Mouse (Mus musculus) CD4-positive, CD25-positive, alpha-beta regulatory T cell, adult 9 weeks (primary cell): ENCODE measurements around the gene BC030499. TPM values are rescaled to one million over a fixed set of nuclear protein-coding genes. Genes with fewer than 3 reads are reported as not detected.

ENCODE experiments used
- polyA plus RNA-seq: library from polyadenylated mRNA; unstranded; fragments of 100-300 nt; shearing (Covaris generic); gene quantifications from one replicate; pipeline ENCODE4 v1.2.1, GENCODE M21; 2017

The BC030499 gene
- 0.38 TPM for polyA plus RNA-seq

DNA sequence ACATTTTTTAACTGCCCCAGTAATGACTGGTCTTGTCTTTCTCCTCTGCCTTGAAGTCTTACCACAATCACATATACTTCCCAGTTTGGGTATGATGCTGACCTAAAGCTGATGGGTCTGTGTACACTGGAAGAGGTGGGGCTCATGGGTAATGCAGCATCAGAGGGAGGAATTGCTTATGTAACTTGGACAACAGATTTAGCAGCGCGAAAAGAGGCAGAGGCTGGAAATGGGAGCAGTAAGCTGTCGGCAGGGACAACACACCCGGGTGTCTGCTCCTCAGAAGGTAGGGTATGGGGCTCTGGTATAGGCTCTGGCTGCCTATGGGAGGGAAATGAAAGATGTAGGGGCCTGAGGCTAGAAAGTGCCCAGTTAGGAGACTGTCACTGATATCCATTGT lies at the start of gene BC030499:
Gene BC030499, plus strand, starts transcription at position 188 of the 400 bp plus-strand sequence.

DNA sequence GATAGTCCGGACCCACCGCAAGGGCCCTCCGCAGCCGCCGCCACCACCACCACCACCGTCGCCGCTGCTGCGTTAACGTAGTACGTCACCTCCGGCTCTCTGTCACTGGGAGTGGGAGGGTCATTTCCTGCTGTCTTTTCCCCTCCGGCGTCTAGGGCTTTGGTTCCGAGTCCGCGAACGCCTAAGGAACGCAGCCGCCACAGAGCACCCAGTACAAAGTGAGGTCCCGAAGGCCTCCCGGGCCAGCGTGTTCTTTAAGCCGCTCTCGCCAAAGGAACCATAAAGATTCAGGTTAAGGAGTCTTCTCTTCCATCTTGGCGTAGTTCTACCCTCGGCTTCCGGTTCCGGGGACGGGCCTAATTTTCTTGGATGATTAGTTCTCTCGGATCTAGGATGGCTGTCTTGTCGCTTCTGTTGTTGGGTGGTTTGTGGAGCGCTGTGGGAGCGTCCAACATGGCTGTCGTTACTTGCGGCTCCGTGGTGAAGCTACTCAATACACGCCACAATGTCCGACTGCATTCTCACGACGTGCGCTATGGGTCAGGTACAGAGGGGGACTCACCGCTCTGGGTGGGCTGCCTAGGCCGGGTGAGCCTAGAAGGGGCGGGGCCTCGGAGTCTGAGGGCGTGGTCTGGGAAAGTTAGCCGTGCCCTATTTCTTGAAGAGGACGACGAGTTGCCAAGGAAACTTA lies 44.9 kb upstream of the BC030499 start, which contains the start of the genes Sdf2 and Supt6:
Gene Sdf2, plus strand, starts transcription at position 120 of the 691 bp plus-strand sequence.
Gene Supt6, minus strand, starts transcription at position 361 of the 691 bp plus-strand sequence.

DNA sequence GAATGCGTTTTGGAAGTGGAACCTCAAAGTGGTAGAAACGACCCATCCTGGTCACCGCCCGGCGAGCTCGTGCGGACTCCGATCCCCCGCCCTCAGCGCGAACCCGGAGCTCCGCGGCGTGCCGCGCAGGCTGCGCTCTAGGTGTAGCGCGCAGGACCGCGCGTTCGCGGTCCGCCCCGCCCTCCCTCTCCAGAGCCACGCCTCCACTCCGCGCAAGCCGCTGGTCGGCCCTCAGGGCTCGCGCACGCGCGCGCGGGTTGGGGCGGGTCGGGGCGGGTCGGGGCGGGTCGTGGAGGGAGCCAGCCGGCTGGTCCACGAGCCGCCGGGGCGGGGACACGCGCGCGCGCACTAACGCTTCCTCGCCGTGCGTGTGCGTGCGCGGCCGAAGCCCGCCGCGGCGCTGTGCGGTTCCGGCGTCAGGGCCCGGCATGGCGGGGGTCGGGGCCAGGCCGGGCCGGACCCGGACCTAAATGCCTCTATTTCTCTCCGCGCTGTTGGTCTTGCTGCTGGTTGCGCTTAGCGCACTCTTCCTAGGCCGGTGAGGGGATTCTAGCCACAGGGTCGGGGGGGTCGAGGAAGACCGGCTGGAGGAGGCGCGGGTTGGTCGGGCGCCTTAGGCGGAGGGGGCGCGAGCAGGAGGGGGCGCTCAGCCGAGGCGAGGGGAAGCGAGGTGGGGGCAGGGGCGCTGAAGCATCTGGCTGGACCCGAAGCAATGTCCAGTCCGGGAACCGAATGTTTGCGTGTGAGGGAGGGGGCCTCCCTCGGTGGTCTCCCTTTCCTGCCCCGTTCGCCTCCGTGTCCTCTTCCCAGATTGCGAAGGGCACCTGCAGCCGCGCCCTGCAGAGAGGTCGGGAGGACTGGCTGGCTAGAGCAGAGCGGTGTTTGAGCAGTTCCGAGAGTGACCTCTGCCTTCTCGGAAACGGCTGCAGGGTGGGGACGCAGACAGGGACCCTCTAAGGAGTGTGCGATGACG lies 29.0 kb upstream of the BC030499 start, which contains the start of gene 2610507B11Rik:
Gene 2610507B11Rik, plus strand, starts transcription at position 373 of the 973 bp plus-strand sequence.

DNA sequence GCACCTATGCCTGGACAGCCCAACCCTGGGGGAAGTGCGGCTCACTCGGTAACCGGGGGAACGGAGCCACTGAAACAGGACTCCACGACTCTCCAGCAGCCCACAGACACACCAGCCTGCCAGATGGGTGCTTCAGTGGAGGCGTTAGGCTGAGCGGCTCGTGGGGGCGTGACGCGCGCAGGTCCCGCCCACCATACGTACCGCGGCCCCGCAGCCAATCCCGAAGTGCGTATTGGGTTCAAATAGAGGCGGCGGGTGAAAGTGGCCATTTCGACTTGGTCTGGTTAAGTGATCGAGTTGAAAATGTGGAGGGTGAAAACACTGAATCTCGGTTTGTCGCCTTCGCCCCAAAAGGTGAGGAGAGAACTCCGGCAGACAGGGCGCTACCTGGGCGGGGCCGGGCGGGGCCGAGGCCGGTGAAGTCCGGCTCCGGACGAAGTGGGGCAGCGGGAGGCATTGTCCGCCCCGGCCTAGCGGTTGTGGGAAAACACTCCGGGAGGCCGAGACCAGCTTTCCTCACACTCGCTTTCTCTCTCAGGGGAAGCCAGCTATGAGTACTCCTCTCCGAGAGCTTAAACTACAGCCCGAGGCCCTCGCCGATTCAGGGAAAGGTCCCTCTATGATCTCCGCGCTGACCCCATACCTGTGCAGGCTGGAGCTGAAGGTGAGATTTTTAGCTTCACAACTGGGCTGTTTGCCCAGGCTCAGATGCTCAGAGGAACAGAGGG lies 10.9 kb downstream of the BC030499 start, which contains the start of gene Spag5:
Gene Spag5, plus strand, starts transcription at position 173 of the 728 bp plus-strand sequence.

DNA sequence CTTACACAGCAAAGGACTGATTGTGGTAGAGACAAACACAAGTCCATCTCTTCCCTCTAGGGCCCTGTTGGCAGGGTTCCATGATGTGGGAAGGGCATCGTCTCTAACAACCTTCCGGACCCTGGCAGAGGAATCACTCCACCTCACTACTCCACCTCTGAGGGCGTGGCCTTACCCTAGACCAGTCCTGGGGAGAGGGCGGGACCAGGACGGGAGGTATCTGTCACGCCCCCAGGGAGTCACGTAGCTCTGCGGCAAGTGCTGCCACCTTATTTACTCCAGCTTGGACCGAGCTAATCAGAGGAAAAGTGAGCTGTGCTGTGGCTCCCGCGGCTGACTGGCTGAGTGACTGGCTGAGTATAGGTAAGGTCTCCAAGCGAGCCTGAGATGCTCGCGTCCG lies 32.2 kb downstream of the BC030499 start, which contains the start of gene Aldoc:
Gene Aldoc, plus strand, starts transcription at position 109 of the 400 bp plus-strand sequence.

DNA sequence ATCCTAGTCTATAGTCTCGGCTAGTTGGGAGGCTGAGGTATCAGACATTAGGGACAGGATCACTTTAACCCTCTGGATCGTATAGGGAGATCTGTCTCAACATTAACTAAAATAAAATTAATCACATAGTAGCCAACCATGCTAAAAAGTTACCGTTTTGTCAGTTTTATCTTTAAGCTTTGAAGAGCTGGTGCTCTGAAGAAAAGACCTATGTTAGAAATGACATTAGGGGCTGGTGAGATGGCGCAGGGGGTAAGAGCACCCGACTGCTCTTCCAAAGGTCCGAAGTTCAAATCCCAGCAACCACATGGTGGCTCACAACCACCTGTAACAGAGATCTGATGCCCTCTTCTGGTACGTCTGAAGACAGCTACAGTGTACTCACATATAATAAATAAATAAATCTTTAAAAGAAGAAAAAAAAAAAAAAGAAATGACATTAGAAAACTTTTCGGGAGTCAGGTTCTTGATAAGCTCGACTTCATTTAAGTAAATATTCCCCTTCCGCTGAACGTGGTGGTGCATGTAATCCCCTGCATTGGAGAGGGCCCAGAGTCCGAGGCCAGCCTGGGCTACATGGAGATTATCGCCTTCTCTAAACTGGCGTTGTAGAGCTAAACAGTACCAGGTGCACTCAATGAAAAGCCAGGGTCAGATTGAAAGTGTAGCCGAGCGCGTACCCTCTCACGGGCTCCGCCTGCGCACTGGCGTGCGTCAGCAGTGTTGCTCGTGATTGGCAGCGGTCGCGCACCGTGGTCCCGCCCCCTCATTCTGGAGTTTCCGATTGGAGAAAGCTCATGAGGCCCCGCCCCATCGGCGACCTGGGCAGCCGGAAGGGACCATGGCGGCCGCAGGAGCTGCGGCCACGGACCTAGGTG lies 37.2 kb downstream of the BC030499 start, which contains the start of gene Pigs:
Gene Pigs, plus strand, starts transcription at position 782 of the 878 bp plus-strand sequence.

DNA sequence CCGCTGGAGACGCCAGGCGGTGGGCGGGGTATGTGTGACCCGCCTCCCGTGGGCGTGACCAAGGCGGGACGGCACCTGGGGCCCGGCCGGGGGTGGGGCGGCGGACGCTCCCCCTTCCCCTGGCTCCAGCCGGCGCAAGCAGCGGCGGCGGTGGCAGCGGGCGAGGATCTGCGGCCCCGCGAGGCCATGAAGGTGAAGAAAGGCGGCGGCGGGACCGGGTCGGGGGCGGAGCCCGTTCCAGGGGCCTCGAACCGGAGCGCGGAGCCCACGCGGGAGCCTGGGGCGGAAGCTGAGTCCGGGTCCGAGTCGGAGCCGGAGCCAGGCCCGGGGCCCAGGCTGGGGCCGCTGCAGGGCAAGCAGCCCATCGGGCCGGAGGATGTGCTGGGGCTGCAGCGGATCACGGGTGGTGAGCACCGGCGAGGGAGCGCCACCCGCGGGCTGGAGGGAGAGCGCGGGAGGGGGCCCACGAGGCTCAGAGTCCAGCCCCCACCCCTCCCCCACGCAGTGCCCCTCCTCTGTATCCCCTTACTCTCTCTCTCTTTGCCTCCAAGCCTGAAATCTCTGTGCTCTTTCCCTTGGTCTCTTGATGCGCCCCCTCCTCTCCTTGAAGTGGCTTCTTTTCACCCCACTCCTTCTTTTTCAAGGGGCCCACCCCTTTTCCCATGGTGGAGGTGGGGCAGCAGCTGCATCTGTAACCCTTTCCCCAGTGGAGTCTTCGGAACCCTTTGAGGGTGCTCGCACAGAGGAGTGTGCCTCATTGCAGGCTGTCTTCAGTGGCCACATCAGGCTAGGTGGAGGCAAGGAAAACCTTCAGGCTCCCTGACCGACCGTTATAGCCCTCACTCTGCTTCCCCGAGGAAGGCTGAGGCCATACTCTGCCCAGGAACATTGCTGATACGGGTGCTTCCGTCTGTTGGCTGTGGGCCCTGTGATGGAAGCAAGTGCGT lies 53.0 kb downstream of the BC030499 start, which contains the start of gene Unc119:
Gene Unc119, plus strand, starts transcription at position 102 of the 947 bp plus-strand sequence.

Other genes starting within 250 kb of the BC030499 start
- gene Eral1, start 210.5 kb upstream of the BC030499 start, polyA plus RNA-seq = 44.0 TPM
- 29.0 TPM for gene Fam222b, start 196.2 kb upstream of the BC030499 start, polyA plus RNA-seq
- 4.5 TPM for gene Traf4, start 125.3 kb upstream of the BC030499 start, polyA plus RNA-seq
- 17.1 TPM for gene Nek8, start 114.2 kb upstream of the BC030499 start, polyA plus RNA-seq
- gene Tlcd1, start 114.1 kb upstream of the BC030499 start, polyA plus RNA-seq = 3.4 TPM
- gene Rpl23a, start 107.3 kb upstream of the BC030499 start, polyA plus RNA-seq = 1,923 TPM
- not detected for gene Rab34, start 102.4 kb upstream of the BC030499 start, polyA plus RNA-seq
- gene Proca1, start 97.4 kb upstream of the BC030499 start, polyA plus RNA-seq = 1.3 TPM
- 106 TPM for gene Sdf2, start 45.1 kb upstream of the BC030499 start, polyA plus RNA-seq
- gene Supt6, start 44.9 kb upstream of the BC030499 start, polyA plus RNA-seq = 52.2 TPM
- 74.7 TPM for gene 2610507B11Rik, start 29.1 kb upstream of the BC030499 start, polyA plus RNA-seq
- 2.2 TPM for gene Spag5, start 10.7 kb downstream of the BC030499 start, polyA plus RNA-seq
- gene Aldoc, start 32.1 kb downstream of the BC030499 start, polyA plus RNA-seq = 14.5 TPM
- gene Pigs, start 37.6 kb downstream of the BC030499 start, polyA plus RNA-seq = 136 TPM
- gene Unc119, start 52.6 kb downstream of the BC030499 start, polyA plus RNA-seq = 18.6 TPM
- not detected for gene Foxn1, start 95.7 kb downstream of the BC030499 start, polyA plus RNA-seq
- not detected for gene Slc13a2, start 131.4 kb downstream of the BC030499 start, polyA plus RNA-seq
- 1.8 TPM for gene Slc46a1, start 174.9 kb downstream of the BC030499 start, polyA plus RNA-seq
- gene Sarm1, start 206.9 kb downstream of the BC030499 start, polyA plus RNA-seq = 0.77 TPM
- not detected for gene Vtn, start 208.2 kb downstream of the BC030499 start, polyA plus RNA-seq
- not detected for gene Sebox, start 212.6 kb downstream of the BC030499 start, polyA plus RNA-seq
- 55.4 TPM for gene Tmem199, start 221.3 kb downstream of the BC030499 start, polyA plus RNA-seq
- gene Poldip2, start 221.4 kb downstream of the BC030499 start, polyA plus RNA-seq = 26.9 TPM
- 23.0 TPM for gene Tnfaip1, start 245.5 kb downstream of the BC030499 start, polyA plus RNA-seq
- 130 TPM for gene Ift20, start 245.5 kb downstream of the BC030499 start, polyA plus RNA-seq